Mouse (Mus musculus): ENCODE measurements around the gene Chchd2. TPM values are rescaled to one million over a fixed set of nuclear protein-coding genes. Genes with fewer than 3 reads are reported as not detected.
A peak's percentile ranks its signal among the peaks of the same experiment; 100 is the strongest.

The Chchd2 gene
- total RNA-seq, 2 experiments from 2014 or later, result 1,175 to 1,318 TPM

GRCm38 (mm10) chr5:129878946-129879345 is 8.3 kb downstream of the Chchd2 start:
- DNase-seq, result peak; percentile 84 to 86

- peak; percentile 62 to 72 for DNase-seq
Measured at GRCm38 (mm10) chr5:129877731-129878455, 9.4 kb downstream of the Chchd2 start.

- DNase-seq, result no peak
Measured at GRCm38 (mm10) chr5:129875098-129875497, 12.2 kb downstream of the Chchd2 start.

- DNase-seq, result no peak
Measured at GRCm38 (mm10) chr5:129873942-129874341, 13.3 kb downstream of the Chchd2 start.

GRCm38 (mm10) chr5:129871238-129871637 is 16.0 kb downstream of the Chchd2 start:
- DNase-seq, result no peak

DNA sequence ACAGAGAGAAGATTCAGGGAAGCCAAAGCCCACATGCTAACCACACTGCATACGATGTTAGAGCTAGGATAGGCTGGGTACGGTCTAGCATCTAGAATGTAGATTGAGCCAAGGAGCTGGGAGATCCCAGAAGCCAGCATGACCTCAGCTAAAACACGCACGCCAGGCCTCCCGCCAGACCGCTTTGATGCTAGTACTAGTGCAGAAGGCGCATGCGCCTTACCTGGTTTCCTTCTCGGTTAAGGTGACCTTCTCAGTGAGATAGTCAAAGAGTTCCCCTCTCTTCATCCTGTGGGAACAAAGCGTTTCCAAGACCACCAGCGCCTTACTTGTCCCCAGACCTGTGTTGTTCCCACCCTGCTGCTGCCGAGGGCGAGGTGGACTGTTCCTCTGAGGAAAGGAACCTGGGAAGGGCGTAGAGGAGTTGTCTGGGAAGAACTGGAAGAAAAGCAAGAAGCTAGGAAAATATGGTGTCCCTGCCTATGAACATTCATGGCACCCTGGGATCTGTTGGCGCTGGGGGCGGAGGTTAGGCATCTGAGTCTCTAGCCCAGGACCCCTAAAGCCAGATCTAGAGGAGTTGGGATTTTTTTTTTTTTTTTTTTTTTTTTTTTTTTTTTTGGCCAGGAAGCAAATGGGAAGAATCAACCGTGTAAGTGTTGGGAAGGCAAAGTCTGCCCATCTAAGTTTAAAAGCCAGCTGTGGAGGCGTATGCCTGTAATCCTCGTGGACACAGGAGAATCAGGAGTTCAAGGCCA is 17.9 kb downstream of the Chchd2 start:
- no peak for DNase-seq

DNA sequence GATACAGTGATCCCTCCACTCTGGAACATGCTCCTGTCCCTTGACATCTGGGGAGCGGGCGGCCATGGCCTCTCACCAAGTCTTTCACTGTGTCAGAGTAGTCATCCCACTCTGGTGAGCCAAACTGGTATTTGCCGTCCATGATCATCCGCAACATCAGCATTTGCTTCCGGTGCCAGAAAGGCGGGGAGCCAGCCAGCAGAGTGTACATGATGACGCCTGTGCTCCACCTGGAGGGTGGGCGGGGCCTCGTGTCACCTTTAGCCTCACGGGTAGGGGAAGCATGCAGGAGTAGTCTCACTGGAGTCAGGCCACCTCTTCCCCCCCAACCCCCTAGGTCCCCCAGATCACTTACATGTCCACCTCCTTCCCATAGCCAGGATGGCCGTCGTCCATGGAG is 21.4 kb downstream of the Chchd2 start:
- no peak for DNase-seq

GRCm38 (mm10) chr5:129864467-129864866 is 22.8 kb downstream of the Chchd2 start:
- DNase-seq, result peak; percentile 14 to 57

GRCm38 (mm10) chr5:129862325-129862724 is 24.9 kb downstream of the Chchd2 start:
- no peak for DNase-seq

GRCm38 (mm10) chr5:129856414-129856813 is 30.9 kb downstream of the Chchd2 start:
- DNase-seq, result no peak

DNA sequence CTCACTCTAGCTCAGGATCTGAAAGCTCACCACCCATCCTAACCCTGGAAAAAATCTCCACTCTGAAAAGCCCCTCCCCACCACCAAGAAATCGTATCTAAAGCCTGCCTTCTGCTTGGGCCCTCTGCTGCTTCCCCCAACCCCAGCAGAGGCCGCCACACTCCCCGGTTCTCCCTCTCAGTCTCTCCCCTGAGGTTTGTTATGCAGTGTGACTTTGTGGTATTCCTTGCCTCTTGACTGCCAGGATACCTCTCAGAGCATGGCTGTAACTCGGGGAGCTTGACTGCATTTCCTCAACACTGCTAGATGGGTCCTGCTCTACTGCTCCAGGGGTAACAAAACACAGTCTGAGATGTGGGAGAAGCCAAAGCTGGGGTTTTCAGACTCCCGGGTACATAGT is 32.1 kb downstream of the Chchd2 start:
- no peak for DNase-seq

GRCm38 (mm10) chr5:129847558-129847820 is 39.8 kb downstream of the Chchd2 start:
- DNase-seq, result no peak

DNA sequence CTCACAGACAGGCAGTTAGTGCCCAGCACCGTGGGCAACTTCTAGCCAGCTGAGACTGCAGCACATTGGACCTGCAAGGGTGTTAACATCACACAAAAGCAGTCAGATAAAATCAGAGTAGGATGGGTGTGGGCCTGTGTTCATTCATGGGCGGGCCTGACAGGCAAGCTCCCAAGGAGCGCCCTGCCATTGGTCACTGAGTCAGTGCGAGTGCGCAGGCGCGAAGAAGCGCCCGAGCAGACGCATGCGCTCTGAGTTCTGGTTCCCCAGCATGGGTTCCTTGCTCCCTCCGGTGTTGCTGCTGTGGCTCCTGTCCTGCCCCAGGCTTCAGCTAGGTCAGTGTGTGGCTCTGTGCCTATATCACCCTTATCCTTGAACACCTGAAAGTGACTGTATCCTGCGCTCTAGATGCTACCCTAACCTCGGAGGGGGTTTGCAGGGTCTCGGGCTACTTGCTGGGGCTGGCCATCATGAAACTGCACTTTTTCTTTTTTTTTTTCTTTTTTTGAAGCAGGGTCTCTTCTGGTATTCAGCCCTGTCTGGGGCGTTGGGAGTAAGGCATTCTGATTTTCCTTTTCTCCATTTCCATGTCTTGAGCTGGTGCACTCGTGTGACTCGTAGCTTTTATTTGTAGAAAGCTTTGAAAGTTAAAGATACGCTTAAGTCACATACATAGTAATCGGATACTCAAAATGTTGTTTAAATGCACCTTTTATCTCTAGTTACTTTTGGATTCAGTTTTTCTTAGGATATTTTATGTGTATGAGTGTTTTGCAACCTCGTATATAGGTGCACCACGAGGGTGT is 40.3 kb downstream of the Chchd2 start, which contains the start of gene Sumf2:
Sumf2 (plus strand) TSS at position 235 of the 806 bp plus-strand sequence.
- peak; percentile 95 to 97 for DNase-seq

GRCm38 (mm10) chr5:129844848-129845247 is 42.4 kb downstream of the Chchd2 start:
- DNase-seq, result no peak

Other genes with a start within 250 kb of the Chchd2 start
- gene Zfp11, start 217.4 kb downstream of the Chchd2 start, total RNA-seq (2021), result 1 to 10 TPM; 2.4 to 2.9 TPM
- not detected for gene Sept14, start 179.0 kb downstream of the Chchd2 start, total RNA-seq (2021)
- gene Mrps17, start 172.0 kb downstream of the Chchd2 start, total RNA-seq (2021), result 10 to 100 TPM; 87.6 to 91.5 TPM
- gene Nipsnap2, start 162.4 kb downstream of the Chchd2 start, total RNA-seq (2021), result 100 to 1,000 TPM; 843 to 897 TPM
- 10 to 100 TPM in 1 of 2 experiments, 1 to 10 TPM in 1; 8.9 to 10.7 TPM for gene Psph, start 100.0 kb downstream of the Chchd2 start, total RNA-seq (2021)
- gene Sumf2, start 40.5 kb downstream of the Chchd2 start, total RNA-seq (2021), result 10 to 100 TPM; 10.3 to 11.9 TPM
- under 1 TPM; 0.46 to 0.69 TPM for gene Zbed5, start 8.3 kb upstream of the Chchd2 start, total RNA-seq (2021)
- gene Phkg1, start 11.1 kb upstream of the Chchd2 start, total RNA-seq (2021), result 10 to 100 TPM; 14.3 to 14.7 TPM
- gene Nupr1l, start 21.1 kb upstream of the Chchd2 start, total RNA-seq (2021), result 1 to 10 TPM in 1 of 2 experiments, under 1 TPM in 1; 0.45 to 1.1 TPM
- 10 to 100 TPM; 14.6 to 18.4 TPM for gene Vkorc1l1, start 54.5 kb upstream of the Chchd2 start, total RNA-seq (2021)
- 10 to 100 TPM; 14.1 TPM for gene Gusb, start 115.6 kb upstream of the Chchd2 start, total RNA-seq (2021)
- gene Asl, start 141.8 kb upstream of the Chchd2 start, total RNA-seq (2021), result 1 to 10 TPM; 4.6 to 5.0 TPM
- gene Crcp, start 141.8 kb upstream of the Chchd2 start, total RNA-seq (2021), result 10 to 100 TPM; 13.8 to 14.8 TPM
- 1 to 10 TPM; 6.9 to 8.3 TPM for gene Tpst1, start 185.9 kb upstream of the Chchd2 start, total RNA-seq (2021)

All from heart, adult 18-20 months (tissue).